Mouse (Mus musculus): ENCODE measurements around the gene Arsa.

- TF ChIP-seq CTCF (IDR thresholded peaks at IDR 0.05; ENCODE audit: control insufficient read depth, insufficient read depth, low read length) (no peak), POLR2A (IDR thresholded peaks at IDR 0.05; ENCODE audit: borderline replicate concordance, control insufficient read depth, low read depth, low read length) (no peak)
These were observed 21.9 kb upstream of the Arsa start, which contains the start of gene Shank3 for GRCm38 (mm10) chr15:89498961-89499688.
